ENCODE assay signal across 14 mouse cellular contexts in genomic region chr2:31026642-31027041, GRCm38 (mm10). TPM values are rescaled to one million over a fixed set of nuclear protein-coding genes. Genes with fewer than 3 reads are reported as not detected.
DNase-seq lines count a peak whose midpoint lies in the region; ATAC-seq and TF ChIP-seq lines count a peak whose summit lies in the region.
"Had no signal": no experiment of that assay in that cellular context is flagged by ENCODE, and none has a peak within 500 bp of the region (broad histone marks: within the 10 kb centered on the region; RNA-seq: fewer than 3 reads in every experiment).

No protein-coding gene starts in this region.

- H3K9ac ChIP-seq in heart, embryonic 12.5 days: no peak overlapping the region
- H3K9ac ChIP-seq: forebrain, embryonic 15.5 days; lung, embryonic 14.5 days had no signal

- H3K4me3 ChIP-seq in heart, embryonic 12.5 days: no peak overlapping the region
- no peak overlapping the region for H3K4me3 ChIP-seq in C2C12 (ENCODE audit: insufficient read depth, poor library complexity, severe bottlenecking)
- H3K4me3 ChIP-seq: forebrain, embryonic 15.5 days; hindbrain, embryonic 10.5 days had no signal

- no peaks in the 10 kb centered on the region for H3K27me3 ChIP-seq in heart, embryonic 12.5 days (replicated peaks)
- H3K27me3 ChIP-seq in C2C12 (ENCODE audit: control insufficient read depth, insufficient read depth, insufficient read length): no peaks in the 10 kb centered on the region
- H3K27me3 ChIP-seq: forebrain, embryonic 15.5 days had no signal

- H3K9me3 ChIP-seq in heart, embryonic 12.5 days (replicated peaks): no peaks in the 10 kb centered on the region
- H3K9me3 ChIP-seq: forebrain, embryonic 15.5 days; G1E; hindbrain, embryonic 10.5 days had no signal

- no peaks in the 10 kb centered on the region for H3K79me3 ChIP-seq in C2C12 (ENCODE audit: low read depth)

- WGBS in heart, embryonic 12.5 days: 43% methylated on average over 8 of the region's 8 CpGs

- H3K27ac ChIP-seq in heart, embryonic 12.5 days (ENCODE audit: poor library complexity, severe bottlenecking): peak overlapping the region; percentile 74
- H3K27ac ChIP-seq: forebrain, embryonic 15.5 days; hindbrain, embryonic 10.5 days had no signal

- H3K4me2 ChIP-seq in heart, embryonic 12.5 days: no peak overlapping the region
- H3K4me2 ChIP-seq: forebrain, embryonic 15.5 days; lung, embryonic 14.5 days had no signal

- no peak for ATAC-seq in heart, embryonic 12.5 days (ENCODE audit: insufficient number of reproducible peaks, low FRiP score)
- ATAC-seq: forebrain, embryonic 15.5 days; midbrain, embryonic 16.5 days had no signal

- DNase-seq in heart, adult 11 months: no peak
- peak; percentile 43 for DNase-seq in 3134 (ENCODE audit: extremely low read depth, insufficient read length, low spot score)
- DNase-seq in induced T-regulatory cell, adult 2 months (ENCODE audit: low read depth): peak; percentile 73
- no peak for DNase-seq in thymus, adult 18-20 months
- DNase-seq in left cerebral cortex, adult 9 months (ENCODE audit: low spot score in 2 of 2): no peak
- DNase-seq: kidney, adult 18-20 months; lung, embryonic 14.5 days; thymus, postnatal 14 days had no signal

- no peaks in the 10 kb centered on the region for H3K79me2 ChIP-seq in C2C12 (ENCODE audit: control insufficient read depth, insufficient read depth)

- TF ChIP-seq CTCF in C2C12 (IDR thresholded peaks at IDR 0.05; ENCODE audit: control insufficient read depth, insufficient read depth, insufficient read length): no peak

- peaks cover 41% of the 10 kb centered on the region for H3K36me3 ChIP-seq in heart, embryonic 12.5 days
- H3K36me3 ChIP-seq in C2C12 (ENCODE audit: control insufficient read depth, insufficient read depth): peaks cover 5% of the 10 kb centered on the region

- no peak overlapping the region for H3ac ChIP-seq in C2C12 (ENCODE audit: control insufficient read depth, insufficient read length, low read depth)

- H3K4me1 ChIP-seq in heart, embryonic 12.5 days (replicated peaks): peaks cover 22% of the 10 kb centered on the region
- H3K4me1 ChIP-seq: forebrain, embryonic 15.5 days had no signal

TF ChIP-seq in C2C12, 6 proteins besides CTCF, POLR2A, EP300 and RAD21:
- TF ChIP-seq MAX (IDR thresholded peaks at IDR 0.05) (peak; percentile 71), MYOD1 (IDR thresholded peaks at IDR 0.05; ENCODE audit: control insufficient read depth, insufficient read length, low read depth) (no peak), USF1 (IDR thresholded peaks at IDR 0.05; ENCODE audit: low read depth) (no peak), CEBPB (IDR thresholded peaks at IDR 0.05; ENCODE audit: low read depth) (no peak), FOSL1 (IDR thresholded peaks at IDR 0.05; ENCODE audit: insufficient read depth, low read length, poor library complexity, severe bottlenecking) (peak; percentile 49)

RNA-seq across cellular contexts. Expression of gene Usp20, which starts 44.6 kb away (rescaled TPM):
- polyA plus RNA-seq in heart, embryonic 12.5 days (2016; fragmentation: Nextera tagmentation; extraction: Ambion mirVana): 27.4 and 27.9 TPM in 2 replicates
- 26.4 TPM for polyA plus RNA-seq in C2C12 (2012; fragmentation: generic; extraction: Trizol)

RNA-seq across cellular contexts. Expression of gene BC005624, which starts 44.6 kb away (rescaled TPM):
- 33.8 and 35.5 TPM in 2 replicates for polyA plus RNA-seq in heart, embryonic 12.5 days (2016; fragmentation: Nextera tagmentation; extraction: Ambion mirVana)
- polyA plus RNA-seq in C2C12 (2012; fragmentation: generic; extraction: Trizol): 36.9 TPM

RNA-seq across cellular contexts. Expression of gene Tor1a, which starts 58.9 kb away (rescaled TPM):
- polyA plus RNA-seq in heart, embryonic 12.5 days (2016; fragmentation: Nextera tagmentation; extraction: Ambion mirVana): 56.4 TPM in 2 replicates
- polyA plus RNA-seq in C2C12 (2012; fragmentation: generic; extraction: Trizol): 59.2 TPM

Comparison
In these comparisons a context has a peak if more than half of its experiments do, and no peak if none do; other contexts are left out.
1. DNase-seq: peak in 3134 (single experiment) and induced T-regulatory cell, adult 2 months (single experiment); none in heart, adult 11 months (single experiment), thymus, adult 18-20 months (0 of 2) and left cerebral cortex, adult 9 months (0 of 2).